Mouse (Mus musculus): ENCODE measurements around the gene Sccpdh. TPM values are rescaled to one million over a fixed set of nuclear protein-coding genes. Genes with fewer than 3 reads are reported as not detected.
A peak's percentile ranks its signal among the peaks of the same experiment; 100 is the strongest.
"Not testable (repeated sequence)": the region's sequence is repeated elsewhere in the genome, so short reads cannot be mapped to it uniquely, and the experiment has no call there.

The Sccpdh gene
- total and polyA plus RNA-seq, 2 experiments from 2014 or later, result 75.5 to 122 TPM

DNA sequence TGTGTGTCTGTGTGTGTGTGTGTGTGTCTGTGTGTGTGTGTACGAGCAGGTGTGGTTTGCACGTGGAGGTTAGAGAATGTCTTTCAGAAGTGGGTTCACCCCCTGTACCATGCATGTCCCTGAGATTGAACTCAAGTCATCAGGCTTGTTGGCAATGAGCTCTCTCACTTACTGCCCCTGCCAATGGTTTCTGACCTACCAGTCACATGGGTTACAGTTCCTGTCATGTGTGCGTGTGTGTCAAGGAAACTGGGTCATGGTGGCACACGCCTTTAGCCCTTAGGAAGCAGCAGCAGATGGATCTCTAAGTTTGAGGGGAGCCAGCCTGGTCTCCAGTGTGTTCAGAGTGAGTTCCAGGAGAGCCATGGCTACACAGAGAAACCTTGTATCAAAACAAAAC, 25.3 kb upstream of the Sccpdh start:
- H3K9me3 ChIP-seq (replicated peaks; ENCODE audit: control insufficient read depth, low read length), result no peaks in the 10 kb centered on the region
- no peaks in the 10 kb centered on the region for H3K27me3 ChIP-seq (ENCODE audit: control insufficient read depth, insufficient read depth, low read length)
- no peaks in the 10 kb centered on the region for H3K36me3 ChIP-seq (replicated peaks; ENCODE audit: control insufficient read depth, insufficient read depth, low read length)
- no peak overlapping the region for H3K4me3 ChIP-seq (ENCODE audit: low read depth, low read length)
- no peak overlapping the region for H3K9ac ChIP-seq (replicated peaks; ENCODE audit: low read depth, low read length)
- DNase-seq (ENCODE audit: low spot score) (no peak), ATAC-seq (ENCODE audit: insufficient read depth, low read depth) (no peak)
- H3K4me2 ChIP-seq (ENCODE audit: low read depth, low read length), result no peak overlapping the region
- H3K4me1 ChIP-seq (ENCODE audit: control insufficient read depth, insufficient read depth), result no peaks in the 10 kb centered on the region
- WGBS, result 74% methylated on average over 4 of the region's 4 CpGs
- H3K27ac ChIP-seq (ENCODE audit: low read depth), result no peak overlapping the region
- no peak for TF ChIP-seq CTCF (IDR thresholded peaks at IDR 0.05; ENCODE audit: low read depth)
- TF ChIP-seq EP300 (IDR thresholded peaks at IDR 0.05; ENCODE audit: low read depth), result no peak

DNA sequence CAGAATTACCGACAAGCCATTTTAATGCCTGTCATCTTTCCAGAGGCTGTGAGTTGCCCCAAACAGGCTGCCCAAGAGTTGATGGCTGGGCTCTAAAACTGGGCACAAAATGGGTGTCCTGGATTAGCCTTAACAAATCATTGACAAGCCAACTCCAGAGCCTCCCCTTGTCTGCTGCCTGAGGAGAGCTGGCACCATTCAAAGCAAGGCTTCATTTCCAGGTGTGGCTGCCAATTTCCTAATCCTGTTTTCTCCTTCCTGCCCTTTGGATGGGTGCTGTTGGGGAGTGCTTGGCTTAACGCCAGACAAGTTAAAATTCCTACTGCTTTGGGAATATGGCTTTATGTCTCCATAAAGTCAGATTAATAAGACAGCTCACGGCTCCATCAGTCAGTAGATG, 23.9 kb upstream of the Sccpdh start:
- no peak overlapping the region for H3K4me3 ChIP-seq (ENCODE audit: low read depth, low read length)
- DNase-seq (ENCODE audit: low spot score), result no peak
- H3K4me2 ChIP-seq (ENCODE audit: low read depth, low read length), result no peak overlapping the region
- no peaks in the 10 kb centered on the region for H3K36me3 ChIP-seq (replicated peaks; ENCODE audit: control insufficient read depth, insufficient read depth, low read length)
- TF ChIP-seq CTCF (IDR thresholded peaks at IDR 0.05; ENCODE audit: low read depth), result no peak
- no peak for ATAC-seq (ENCODE audit: insufficient read depth, low read depth)
- no peaks in the 10 kb centered on the region for H3K4me1 ChIP-seq (ENCODE audit: control insufficient read depth, insufficient read depth)
- 64% methylated on average over 3 of the region's 3 CpGs for WGBS
- no peak overlapping the region for H3K9ac ChIP-seq (replicated peaks; ENCODE audit: low read depth, low read length)
- no peak overlapping the region for H3K27ac ChIP-seq (ENCODE audit: low read depth)
- H3K27me3 ChIP-seq (ENCODE audit: control insufficient read depth, insufficient read depth, low read length), result no peaks in the 10 kb centered on the region
- no peaks in the 10 kb centered on the region for H3K9me3 ChIP-seq (replicated peaks; ENCODE audit: control insufficient read depth, low read length)

DNA sequence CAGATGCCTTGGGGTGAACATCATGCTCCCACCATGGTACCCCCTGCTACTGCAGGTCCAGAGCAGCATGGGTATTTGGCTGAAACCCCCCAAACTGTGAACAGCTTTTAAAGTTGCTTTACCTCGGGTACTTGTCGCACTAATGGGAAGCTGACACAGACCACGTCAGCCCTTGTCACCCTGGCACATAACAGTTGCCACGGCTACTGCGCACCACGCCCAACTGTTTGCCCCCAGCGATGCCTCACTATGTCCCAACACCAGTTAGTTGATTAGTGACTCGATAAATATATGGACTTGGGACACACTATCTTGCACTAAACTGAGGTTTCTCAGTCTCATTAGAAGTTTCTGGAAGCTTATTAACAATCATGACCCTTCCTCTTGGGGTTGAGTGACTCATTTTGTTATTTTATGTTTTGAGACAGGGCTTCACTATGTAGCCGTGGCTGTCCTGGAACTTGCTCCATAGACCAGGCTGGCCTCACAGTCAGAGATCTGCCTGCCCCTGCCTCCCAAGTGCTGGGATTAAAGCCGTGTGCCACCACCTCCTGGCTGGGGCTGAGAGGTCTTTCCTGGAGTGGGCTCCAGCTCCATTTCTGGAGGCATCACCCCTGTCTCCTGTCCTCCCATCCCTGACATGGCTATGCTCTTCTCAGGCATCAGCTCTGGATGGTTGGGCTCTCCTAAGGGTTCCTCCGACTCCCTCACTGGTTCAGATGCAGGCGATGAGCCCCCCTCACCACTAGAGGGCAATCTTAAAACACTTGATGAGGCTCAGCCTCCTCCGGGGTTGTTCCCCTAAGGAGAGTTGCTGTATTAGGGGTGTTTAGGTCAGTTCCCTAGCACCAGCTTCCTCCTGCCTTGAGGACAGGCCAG, 22.7 kb upstream of the Sccpdh start:
- WGBS, result 57% methylated on average over 13 of the region's 13 CpGs
- no peaks in the 10 kb centered on the region for H3K36me3 ChIP-seq (replicated peaks; ENCODE audit: control insufficient read depth, insufficient read depth, low read length)
- H3K27me3 ChIP-seq (ENCODE audit: control insufficient read depth, insufficient read depth, low read length), result no peaks in the 10 kb centered on the region
- H3K9me3 ChIP-seq (replicated peaks; ENCODE audit: control insufficient read depth, low read length), result no peaks in the 10 kb centered on the region
- no peak overlapping the region for H3K4me3 ChIP-seq (ENCODE audit: low read depth, low read length)
- no peak overlapping the region for H3K4me2 ChIP-seq (ENCODE audit: low read depth, low read length)
- H3K27ac ChIP-seq (ENCODE audit: low read depth), result no peak overlapping the region
- ATAC-seq (ENCODE audit: insufficient read depth, low read depth), result peak; percentile 86
- H3K4me1 ChIP-seq (ENCODE audit: control insufficient read depth, insufficient read depth), result no peaks in the 10 kb centered on the region
- TF ChIP-seq EP300 (IDR thresholded peaks at IDR 0.05; ENCODE audit: low read depth), result no peak
- peak; percentile 88 for TF ChIP-seq CTCF (IDR thresholded peaks at IDR 0.05; ENCODE audit: low read depth)
- H3K9ac ChIP-seq (replicated peaks; ENCODE audit: low read depth, low read length), result no peak overlapping the region
- peak; percentile 83 for DNase-seq (ENCODE audit: low spot score)

DNA sequence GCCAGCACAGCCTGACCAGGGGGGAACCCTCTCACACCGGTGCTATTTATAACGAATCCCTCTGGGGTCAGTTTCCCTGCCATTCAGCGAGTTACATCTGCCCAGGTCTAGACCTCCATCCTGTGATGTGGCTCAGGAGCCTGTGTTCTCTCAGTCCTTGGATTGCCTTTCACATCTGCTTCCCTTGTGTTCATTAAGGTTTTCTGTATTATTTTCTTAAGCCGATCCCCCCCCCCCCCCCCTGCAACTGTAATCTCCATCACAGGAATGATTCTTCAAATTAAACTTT, 22.1 kb upstream of the Sccpdh start:
- Histone ChIP-seq H3K4me3 (ENCODE audit: low read depth, low read length) (no peak overlapping the region), H3K4me2 (ENCODE audit: low read depth, low read length) (no peak overlapping the region), H3K36me3 (replicated peaks; ENCODE audit: control insufficient read depth, insufficient read depth, low read length) (no peaks in the 10 kb centered on the region), H3K4me1 (ENCODE audit: control insufficient read depth, insufficient read depth) (no peaks in the 10 kb centered on the region), H3K27me3 (ENCODE audit: control insufficient read depth, insufficient read depth, low read length) (no peaks in the 10 kb centered on the region), H3K9me3 (replicated peaks; ENCODE audit: control insufficient read depth, low read length) (no peaks in the 10 kb centered on the region), H3K9ac (replicated peaks; ENCODE audit: low read depth, low read length) (no peak overlapping the region), H3K27ac (ENCODE audit: low read depth) (no peak overlapping the region)
- TF ChIP-seq EP300 (IDR thresholded peaks at IDR 0.05; ENCODE audit: low read depth), result no peak
- no peak for TF ChIP-seq CTCF (IDR thresholded peaks at IDR 0.05; ENCODE audit: low read depth)
- ATAC-seq (ENCODE audit: insufficient read depth, low read depth), result no peak; the same call in 1 of the 2 replicates
- no peak for DNase-seq (ENCODE audit: low spot score)
- 14% methylated on average over 4 of the region's 4 CpGs for WGBS

DNA sequence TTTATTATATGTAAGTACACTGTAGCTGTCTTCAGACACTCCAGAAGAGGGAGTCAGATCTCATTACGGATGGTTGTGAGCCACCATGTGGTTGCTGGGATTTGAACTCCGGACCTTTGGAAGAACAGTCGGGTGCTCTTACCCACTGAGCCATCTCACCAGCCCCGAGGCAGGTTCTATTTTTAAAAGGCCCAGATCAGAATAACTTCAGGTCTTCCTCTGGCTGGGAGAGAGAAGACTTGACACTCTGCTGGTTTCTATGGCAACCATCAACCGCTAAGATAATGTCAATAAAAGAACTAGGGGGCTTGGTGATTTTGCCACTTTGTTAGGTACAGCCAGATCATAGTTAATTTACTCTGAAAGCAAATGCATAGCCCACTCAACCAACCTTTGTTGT, 19.3 kb upstream of the Sccpdh start:
- DNase-seq (ENCODE audit: low spot score); H3K4me3 ChIP-seq (ENCODE audit: low read depth, low read length); H3K9me3 ChIP-seq (replicated peaks; ENCODE audit: control insufficient read depth, low read length); H3K9ac ChIP-seq (replicated peaks; ENCODE audit: low read depth, low read length); H3K36me3 ChIP-seq (replicated peaks; ENCODE audit: control insufficient read depth, insufficient read depth, low read length); H3K4me2 ChIP-seq (ENCODE audit: low read depth, low read length); ATAC-seq (ENCODE audit: insufficient read depth, low read depth); H3K27me3 ChIP-seq (ENCODE audit: control insufficient read depth, insufficient read depth, low read length); H3K27ac ChIP-seq (ENCODE audit: low read depth); H3K4me1 ChIP-seq (ENCODE audit: control insufficient read depth, insufficient read depth): not testable (repeated sequence)
- WGBS, result 67% methylated on average over 4 of the region's 5 CpGs

DNA sequence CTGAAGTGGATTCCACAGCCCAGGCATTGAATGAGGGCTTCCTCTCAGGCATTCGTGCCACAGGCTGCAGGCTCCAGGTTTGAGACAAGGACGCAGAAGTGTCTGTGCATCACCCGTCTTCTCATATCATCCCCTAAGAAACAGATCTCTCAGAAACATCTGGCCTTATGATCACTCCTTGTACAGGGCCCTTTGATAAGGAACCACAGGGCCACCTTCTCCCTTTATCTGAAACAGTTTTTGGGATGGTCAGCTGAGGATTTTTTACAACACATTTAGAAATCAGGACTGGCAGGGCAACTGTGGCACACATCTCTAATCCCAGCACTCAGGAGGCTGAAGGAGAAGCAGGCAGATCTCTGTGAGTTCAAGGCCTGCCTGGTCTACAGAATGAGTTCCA, 18.7 kb upstream of the Sccpdh start:
- H3K27me3 ChIP-seq (ENCODE audit: control insufficient read depth, insufficient read depth, low read length), result no peaks in the 10 kb centered on the region
- no peaks in the 10 kb centered on the region for H3K4me1 ChIP-seq (ENCODE audit: control insufficient read depth, insufficient read depth)
- 76% methylated on average over 3 of the region's 3 CpGs for WGBS
- H3K4me3 ChIP-seq (ENCODE audit: low read depth, low read length), result no peak overlapping the region
- no peak for ATAC-seq (ENCODE audit: insufficient read depth, low read depth)
- no peaks in the 10 kb centered on the region for H3K36me3 ChIP-seq (replicated peaks; ENCODE audit: control insufficient read depth, insufficient read depth, low read length)
- no peak overlapping the region for H3K4me2 ChIP-seq (ENCODE audit: low read depth, low read length)
- no peak overlapping the region for H3K9ac ChIP-seq (replicated peaks; ENCODE audit: low read depth, low read length)
- H3K9me3 ChIP-seq (replicated peaks; ENCODE audit: control insufficient read depth, low read length), result no peaks in the 10 kb centered on the region
- DNase-seq (ENCODE audit: low spot score), result no peak
- TF ChIP-seq EP300 (IDR thresholded peaks at IDR 0.05; ENCODE audit: low read depth), result no peak
- no peak for TF ChIP-seq CTCF (IDR thresholded peaks at IDR 0.05; ENCODE audit: low read depth)
- no peak overlapping the region for H3K27ac ChIP-seq (ENCODE audit: low read depth)

Measured in heart, postnatal 0 days (tissue).